Mouse (Mus musculus): ENCODE results near the gene Psmd2.

Psmd2 gene

GRCm38 (mm10) chr16:20701729-20702521, 50.5 kb downstream of the Psmd2 start:
- DNase-seq (ENCODE audit: low spot score), result no peak

GRCm38 (mm10) chr16:20702522-20702893, 51.1 kb downstream of the Psmd2 start:
- peak; percentile 85 for DNase-seq (ENCODE audit: low spot score)

- DNase-seq (ENCODE audit: low spot score), result no peak
These were observed 51.6 kb downstream of the Psmd2 start for GRCm38 (mm10) chr16:20703071-20703470.

GRCm38 (mm10) chr16:20703699-20704400, 52.4 kb downstream of the Psmd2 start:
- DNase-seq (ENCODE audit: low spot score), result no peak

GRCm38 (mm10) chr16:20705786-20706185, 54.3 kb downstream of the Psmd2 start:
- no peak for DNase-seq (ENCODE audit: low spot score)

GRCm38 (mm10) chr16:20706407-20707055, 55.1 kb downstream of the Psmd2 start:
- DNase-seq (ENCODE audit: low spot score), result peak; percentile 62

- no peak for DNase-seq (ENCODE audit: low spot score)
These were observed 56.9 kb downstream of the Psmd2 start for GRCm38 (mm10) chr16:20708220-20708938.

- no peak for DNase-seq (ENCODE audit: low spot score)
These were observed 57.7 kb downstream of the Psmd2 start for GRCm38 (mm10) chr16:20708939-20709734.

GRCm38 (mm10) chr16:20710370-20710769, 58.9 kb downstream of the Psmd2 start:
- DNase-seq (ENCODE audit: low spot score), result no peak

- DNase-seq (ENCODE audit: low spot score), result no peak
These were observed 59.4 kb downstream of the Psmd2 start for GRCm38 (mm10) chr16:20710810-20711209.

- DNase-seq (ENCODE audit: low spot score), result no peak
These were observed 60.7 kb downstream of the Psmd2 start for GRCm38 (mm10) chr16:20712190-20712589.

- DNase-seq (ENCODE audit: low spot score), result no peak
These were observed 61.4 kb downstream of the Psmd2 start for GRCm38 (mm10) chr16:20712889-20713288.

All from ovary, postnatal 36 days (tissue).